Mouse (Mus musculus) hindbrain, embryonic 15.5 days (tissue): ENCODE data around the gene Unc119. TPM values are rescaled to one million over a fixed set of nuclear protein-coding genes. Genes with fewer than 3 reads are reported as not detected.
A peak's percentile ranks its signal among the peaks of the same experiment; 100 is the strongest.

ENCODE experiments used
- ATAC-seq: fragments of 200-750 bp; cut with Nextera tagmentation; 2 replicates; pipeline ENCODE4 v1.8.0; 2017; ENCODE audit warnings: low read depth, moderate number of reproducible peaks, moderate TSS enrichment; ENCODE audit not compliant: low FRiP score
- H3K27ac ChIP-seq: fragments of 300-500 bp; sonication (generic); replicated peaks from 2 replicates; pipeline ENCODE4 v1.5.1; 2015; ENCODE audit warnings: mild to moderate bottlenecking, inconsistent platforms
- H3K27me3 ChIP-seq: fragments of 300-500 bp; sonication (generic); 2 replicates; pipeline ENCODE4 v1.6.1; 2015; ENCODE audit warnings: control low read depth, inconsistent platforms
- H3K36me3 ChIP-seq: fragments of 300-500 bp; sonication (generic); 2 replicates; pipeline ENCODE4 v1.6.1; 2015; ENCODE audit warnings: control low read depth, inconsistent platforms
- H3K4me1 ChIP-seq: fragments of 300-500 bp; sonication (generic); replicated peaks from 2 replicates; pipeline ENCODE4 v1.6.1; 2015; ENCODE audit warnings: control low read depth, inconsistent platforms
- H3K4me2 ChIP-seq: fragments of 300-500 bp; sonication (generic); 2 replicates; pipeline ENCODE4 v1.6.1; 2015; ENCODE audit warnings: moderate library complexity, mild to moderate bottlenecking, inconsistent platforms
- H3K4me3 ChIP-seq: fragments of 300-500 bp; sonication (generic); 2 replicates; pipeline ENCODE4 v1.5.1; 2015; ENCODE audit warnings: mild to moderate bottlenecking, inconsistent platforms
- H3K9ac ChIP-seq: fragments of 300-500 bp; sonication (generic); 2 replicates; pipeline ENCODE4 v1.6.1; 2015; ENCODE audit warnings: inconsistent platforms
- H3K9me3 ChIP-seq: fragments of 300-500 bp; sonication (generic); 2 replicates; pipeline ENCODE4 v1.6.1; 2016; ENCODE audit warnings: control low read depth, inconsistent platforms
- WGBS: fragments of 180-500 bp; shearing (Covaris S2); methylation state at CpG from one replicate; pipeline ENCODE4 v1.1.7; 2015; 5-methylcytosine and 5-hydroxymethylcytosine counted together
- polyA plus RNA-seq: library from polyadenylated mRNA; unstranded; fragments of >200 nt; fragmentation: Nextera tagmentation; extraction: Ambion mirVana; gene quantifications from 2 replicates; pipeline ENCODE4 v1.2.1, GENCODE M21; 2015

Unc119 gene
- 88.3 and 94.3 TPM in 2 replicates for polyA plus RNA-seq

- Histone ChIP-seq H3K4me2 (peak within 1 kb of the TSS; percentile 74), H3K9me3 (no peaks in the 10 kb centered on the region), H3K27ac (peak within 1 kb of the TSS; percentile 91), H3K4me1 (peaks cover 42% of the 10 kb centered on the region), H3K4me3 (peak within 1 kb of the TSS; percentile 94), H3K27me3 (no peaks in the 10 kb centered on the region), H3K36me3 (peaks cover 32% of the 10 kb centered on the region), H3K9ac (peak within 1 kb of the TSS; percentile 97)
- WGBS: under 1% methylated on average over 40 of the region's 66 CpGs
- ATAC-seq: peak; percentile 85
These were observed at the start of gene Unc119 for GRCm38 (mm10) chr11:78343381-78344327. Gene Unc119 (plus strand): TSS chr11:78343482.

- ATAC-seq: no peak
- Histone ChIP-seq H3K9me3 (no peaks in the 10 kb centered on the region), H3K4me2 (no peak overlapping the region), H3K4me3 (no peak overlapping the region), H3K27ac (no peak overlapping the region), H3K36me3 (peaks cover 28% of the 10 kb centered on the region), H3K9ac (no peak overlapping the region), H3K4me1 (no peaks in the 10 kb centered on the region), H3K27me3 (no peaks in the 10 kb centered on the region)
- WGBS: 95% methylated on average over 6 of the region's 6 CpGs
These were observed 48.7 kb upstream of the Unc119 start for GRCm38 (mm10) chr11:78294585-78294984.

- Histone ChIP-seq H3K27ac (peak overlapping the region; percentile 68), H3K27me3 (no peaks in the 10 kb centered on the region), H3K4me3 (peak overlapping the region; percentile 64), H3K4me1 (peaks cover 12% of the 10 kb centered on the region), H3K9me3 (no peaks in the 10 kb centered on the region), H3K36me3 (no peaks in the 10 kb centered on the region), H3K4me2 (peak overlapping the region; percentile 100), H3K9ac (peak overlapping the region; percentile 56)
- no peak for ATAC-seq
- 74% methylated on average over 7 of the region's 7 CpGs for WGBS
These were observed 42.4 kb upstream of the Unc119 start for GRCm38 (mm10) chr11:78300917-78301316.

- WGBS: under 1% methylated on average over 49 of the region's 49 CpGs
- peak; percentile 99 for ATAC-seq
These were observed 41.8 kb upstream of the Unc119 start, which contains the start of gene Spag5 for GRCm38 (mm10) chr11:78301357-78302084. Gene Spag5 (plus strand): TSS chr11:78301529.

GRCm38 (mm10) chr11:78305272-78305671 lies 38.0 kb upstream of the Unc119 start:
- Histone ChIP-seq H3K4me3 (no peak overlapping the region), H3K27me3 (no peaks in the 10 kb centered on the region), H3K9ac (no peak overlapping the region), H3K9me3 (no peaks in the 10 kb centered on the region), H3K4me1 (peaks cover 12% of the 10 kb centered on the region), H3K27ac (no peak overlapping the region), H3K4me2 (no peak overlapping the region), H3K36me3 (no peaks in the 10 kb centered on the region)
- WGBS: 94% methylated on average over 4 of the region's 4 CpGs
- no peak for ATAC-seq

More at GRCm38 (mm10) chr11:78301357-78302084, 41.8 kb upstream of the Unc119 start, which contains the start of gene Spag5:
- H3K4me3 ChIP-seq: peak within 1 kb of the TSS; percentile 64
- H3K9ac ChIP-seq: peak within 1 kb of the TSS; percentile 56
- H3K36me3 ChIP-seq: no peaks in the 10 kb centered on the region
- no peaks in the 10 kb centered on the region for H3K27me3 ChIP-seq
- no peaks in the 10 kb centered on the region for H3K9me3 ChIP-seq
- H3K4me2 ChIP-seq: peak within 1 kb of the TSS; percentile 100
- peak within 1 kb of the TSS; percentile 68 for H3K27ac ChIP-seq
- peaks cover 12% of the 10 kb centered on the region for H3K4me1 ChIP-seq

GRCm38 (mm10) chr11:78310861-78311511 lies 32.3 kb upstream of the Unc119 start:
- WGBS: 75% methylated on average over 8 of the region's 8 CpGs
- no peak overlapping the region for H3K9ac ChIP-seq
- H3K27me3 ChIP-seq: no peaks in the 10 kb centered on the region
- H3K36me3 ChIP-seq: peaks cover 2% of the 10 kb centered on the region; the same call in 1 of the 2 replicates
- ATAC-seq: 0 out of 2 replicates have a peak, but pooled peaks have one; percentile 27
- no peaks in the 10 kb centered on the region for H3K9me3 ChIP-seq
- no peaks in the 10 kb centered on the region for H3K4me1 ChIP-seq
- no peak overlapping the region for H3K4me3 ChIP-seq
- no peak overlapping the region for H3K27ac ChIP-seq
- H3K4me2 ChIP-seq: no peak overlapping the region

GRCm38 (mm10) chr11:78313662-78314061 lies 29.6 kb upstream of the Unc119 start:
- H3K4me3 ChIP-seq: no peak overlapping the region
- H3K9me3 ChIP-seq: no peaks in the 10 kb centered on the region
- WGBS: 98% methylated on average over 2 of the region's 2 CpGs
- H3K9ac ChIP-seq: no peak overlapping the region
- no peak overlapping the region for H3K4me2 ChIP-seq
- H3K27ac ChIP-seq: no peak overlapping the region
- ATAC-seq: no peak
- no peaks in the 10 kb centered on the region for H3K4me1 ChIP-seq
- no peaks in the 10 kb centered on the region for H3K27me3 ChIP-seq
- H3K36me3 ChIP-seq: peaks cover 2% of the 10 kb centered on the region; the same call in 1 of the 2 replicates

- WGBS: 80% methylated on average over 2 of the region's 2 CpGs
These were observed 24.9 kb upstream of the Unc119 start for GRCm38 (mm10) chr11:78318411-78318810.

GRCm38 (mm10) chr11:78322076-78322831 lies 21.0 kb upstream of the Unc119 start:
- H3K9me3 ChIP-seq: no peaks in the 10 kb centered on the region
- H3K36me3 ChIP-seq: no peaks in the 10 kb centered on the region
- H3K27me3 ChIP-seq: no peaks in the 10 kb centered on the region
- 55% methylated on average over 2 of the region's 2 CpGs for WGBS
- peak overlapping the region; percentile 35 for H3K4me3 ChIP-seq
- ATAC-seq: peak; percentile 67
- H3K27ac ChIP-seq: peak overlapping the region; percentile 80
- peaks cover 28% of the 10 kb centered on the region for H3K4me1 ChIP-seq
- peak overlapping the region; percentile 50 for H3K4me2 ChIP-seq
- H3K9ac ChIP-seq: peak overlapping the region; percentile 6; the same call in 1 of the 2 replicates

More at GRCm38 (mm10) chr11:78318411-78318810, 24.9 kb upstream of the Unc119 start:
- Histone ChIP-seq H3K4me2 (no peak overlapping the region), H3K36me3 (peaks cover 2% of the 10 kb centered on the region; the same call in 1 of the 2 replicates), H3K4me1 (peaks cover 16% of the 10 kb centered on the region), H3K9me3 (no peaks in the 10 kb centered on the region), H3K4me3 (no peak overlapping the region), H3K27me3 (no peaks in the 10 kb centered on the region), H3K9ac (no peak overlapping the region), H3K27ac (peak overlapping the region; percentile 57; the same call in 1 of the 2 replicates)
- ATAC-seq: no peak

- 8% methylated on average over 15 of the region's 15 CpGs for WGBS
- Histone ChIP-seq H3K4me3 (peak within 1 kb of the TSS; percentile 35), H3K9ac (peak within 1 kb of the TSS; percentile 6), H3K27ac (peak within 1 kb of the TSS; percentile 80), H3K9me3 (no peaks in the 10 kb centered on the region), H3K27me3 (no peaks in the 10 kb centered on the region), H3K4me1 (peaks cover 28% of the 10 kb centered on the region), H3K36me3 (no peaks in the 10 kb centered on the region), H3K4me2 (peak within 1 kb of the TSS; percentile 50)
- peak; percentile 85 for ATAC-seq
These were observed 20.4 kb upstream of the Unc119 start, which contains the start of gene Aldoc for GRCm38 (mm10) chr11:78322860-78323259. Gene Aldoc (plus strand): TSS chr11:78322968.
